Mouse (Mus musculus): ENCODE data around the gene Tec. TPM values are rescaled to one million over a fixed set of nuclear protein-coding genes. Genes with fewer than 3 reads are reported as not detected.

Tec gene
- polyA plus RNA-seq, 1 experiment: 12.2 TPM

GRCm38 (mm10) chr5:72879736-72880135 lies 11.5 kb upstream of the Tec start:
- TF ChIP-seq CTCF (IDR thresholded peaks at IDR 0.05; ENCODE audit: extremely low read depth, insufficient read depth, insufficient read length, insufficient replicate concordance) (no peak), POLR2A (IDR thresholded peaks at IDR 0.05; ENCODE audit: low read depth, low read length) (no peak)

GRCm38 (mm10) chr5:72871114-72871513 lies 2.8 kb upstream of the Tec start:
- WGBS: 81% methylated on average over 4 of the region's 4 CpGs
- no peak overlapping the region for H3K4me3 ChIP-seq (ENCODE audit: extremely low read depth, insufficient read depth, insufficient read length)
- no peaks in the 10 kb centered on the region for H3K27me3 ChIP-seq (ENCODE audit: control insufficient read depth, insufficient read depth, low read length)
- H3K36me3 ChIP-seq (ENCODE audit: control insufficient read depth, insufficient read depth, low read length): no peaks in the 10 kb centered on the region
- DNase-seq (ENCODE audit: low read depth in 1 of 2, low spot score in 2 of 2): no peak
- no peak for TF ChIP-seq CTCF (IDR thresholded peaks at IDR 0.05; ENCODE audit: extremely low read depth, insufficient read depth, insufficient read length, insufficient replicate concordance)
- TF ChIP-seq POLR2A (IDR thresholded peaks at IDR 0.05; ENCODE audit: low read depth, low read length): no peak
- peaks cover 7% of the 10 kb centered on the region for H3K4me1 ChIP-seq (ENCODE audit: control insufficient read depth, insufficient read depth, insufficient read length)
- no peak overlapping the region for H3K27ac ChIP-seq (ENCODE audit: insufficient read depth, low read length)

More at GRCm38 (mm10) chr5:72879736-72880135, 11.5 kb upstream of the Tec start:
- DNase-seq (ENCODE audit: low read depth in 1 of 2, low spot score in 2 of 2): no peak
- Histone ChIP-seq H3K27me3 (ENCODE audit: control insufficient read depth, insufficient read depth, low read length) (no peaks in the 10 kb centered on the region), H3K4me3 (ENCODE audit: extremely low read depth, insufficient read depth, insufficient read length) (no peak overlapping the region), H3K4me1 (ENCODE audit: control insufficient read depth, insufficient read depth, insufficient read length) (no peaks in the 10 kb centered on the region), H3K27ac (ENCODE audit: insufficient read depth, low read length) (no peak overlapping the region), H3K36me3 (ENCODE audit: control insufficient read depth, insufficient read depth, low read length) (no peaks in the 10 kb centered on the region)
- 35% methylated on average over 5 of the region's 5 CpGs for WGBS

GRCm38 (mm10) chr5:72869779-72870608 lies 1.7 kb upstream of the Tec start:
- Histone ChIP-seq H3K27ac (ENCODE audit: insufficient read depth, low read length) (peak overlapping the region; percentile 62), H3K4me1 (ENCODE audit: control insufficient read depth, insufficient read depth, insufficient read length) (peaks cover 7% of the 10 kb centered on the region), H3K36me3 (ENCODE audit: control insufficient read depth, insufficient read depth, low read length) (no peaks in the 10 kb centered on the region), H3K4me3 (ENCODE audit: extremely low read depth, insufficient read depth, insufficient read length) (no peak overlapping the region), H3K27me3 (ENCODE audit: control insufficient read depth, insufficient read depth, low read length) (no peaks in the 10 kb centered on the region)
- peak; percentile 37 to 56 for DNase-seq (ENCODE audit: low read depth in 1 of 2, low spot score in 2 of 2)
- 58% methylated on average over 14 of the region's 14 CpGs for WGBS
- TF ChIP-seq CTCF (IDR thresholded peaks at IDR 0.05; ENCODE audit: extremely low read depth, insufficient read depth, insufficient read length, insufficient replicate concordance): no peak
- TF ChIP-seq POLR2A (IDR thresholded peaks at IDR 0.05; ENCODE audit: low read depth, low read length): no peak

- Histone ChIP-seq H3K27me3 (ENCODE audit: control insufficient read depth, insufficient read depth, low read length) (no peaks in the 10 kb centered on the region), H3K27ac (ENCODE audit: insufficient read depth, low read length) (no peak overlapping the region), H3K36me3 (ENCODE audit: control insufficient read depth, insufficient read depth, low read length) (peaks cover 3% of the 10 kb centered on the region), H3K4me3 (ENCODE audit: extremely low read depth, insufficient read depth, insufficient read length) (peak overlapping the region; percentile 98), H3K4me1 (ENCODE audit: control insufficient read depth, insufficient read depth, insufficient read length) (peaks cover 15% of the 10 kb centered on the region)
- TF ChIP-seq CTCF (IDR thresholded peaks at IDR 0.05; ENCODE audit: extremely low read depth, insufficient read depth, insufficient read length, insufficient replicate concordance): no peak
- no peak for TF ChIP-seq POLR2A (IDR thresholded peaks at IDR 0.05; ENCODE audit: low read depth, low read length)
- 21% methylated on average over 16 of the region's 16 CpGs for WGBS
- DNase-seq (ENCODE audit: low read depth in 1 of 2, low spot score in 2 of 2): peak in 1 of 2 experiments; percentile 59
Observed at GRCm38 (mm10) chr5:72867036-72867672, 1.1 kb downstream of the Tec start.

- peaks cover 23% of the 10 kb centered on the region for H3K4me1 ChIP-seq (ENCODE audit: control insufficient read depth, insufficient read depth, insufficient read length)
- TF ChIP-seq POLR2A (IDR thresholded peaks at IDR 0.05; ENCODE audit: low read depth, low read length) (no peak), CTCF (IDR thresholded peaks at IDR 0.05; ENCODE audit: extremely low read depth, insufficient read depth, insufficient read length, insufficient replicate concordance) (no peak)
- WGBS: 73% methylated on average over 6 of the region's 6 CpGs
- H3K27me3 ChIP-seq (ENCODE audit: control insufficient read depth, insufficient read depth, low read length): no peaks in the 10 kb centered on the region
- H3K27ac ChIP-seq (ENCODE audit: insufficient read depth, low read length): no peak overlapping the region
- DNase-seq (ENCODE audit: low read depth in 1 of 2, low spot score in 2 of 2): no peak
- H3K36me3 ChIP-seq (ENCODE audit: control insufficient read depth, insufficient read depth, low read length): peaks cover 3% of the 10 kb centered on the region
- no peak overlapping the region for H3K4me3 ChIP-seq (ENCODE audit: extremely low read depth, insufficient read depth, insufficient read length)
Observed at GRCm38 (mm10) chr5:72866260-72866905, 1.9 kb downstream of the Tec start.

GRCm38 (mm10) chr5:72864654-72865178 lies 3.6 kb downstream of the Tec start:
- no peaks in the 10 kb centered on the region for H3K27me3 ChIP-seq (ENCODE audit: control insufficient read depth, insufficient read depth, low read length)
- peaks cover 25% of the 10 kb centered on the region for H3K4me1 ChIP-seq (ENCODE audit: control insufficient read depth, insufficient read depth, insufficient read length)
- no peak for DNase-seq (ENCODE audit: low read depth in 1 of 2, low spot score in 2 of 2)
- H3K36me3 ChIP-seq (ENCODE audit: control insufficient read depth, insufficient read depth, low read length): peaks cover 3% of the 10 kb centered on the region
- WGBS: 69% methylated on average over 3 of the region's 3 CpGs
- H3K27ac ChIP-seq (ENCODE audit: insufficient read depth, low read length): no peak overlapping the region
- H3K4me3 ChIP-seq (ENCODE audit: extremely low read depth, insufficient read depth, insufficient read length): no peak overlapping the region
- TF ChIP-seq POLR2A (IDR thresholded peaks at IDR 0.05; ENCODE audit: low read depth, low read length): no peak
- no peak for TF ChIP-seq CTCF (IDR thresholded peaks at IDR 0.05; ENCODE audit: extremely low read depth, insufficient read depth, insufficient read length, insufficient replicate concordance)
